Mouse (Mus musculus) embryonic facial prominence, embryonic 15.5 days (tissue): ENCODE data around the gene Adgrg1. TPM values are rescaled to one million over a fixed set of nuclear protein-coding genes. Genes with fewer than 3 reads are reported as not detected.

Experiments
- ATAC-seq: fragments of 200-750 bp; cut with Nextera tagmentation; 2 replicates; pipeline ENCODE4 v1.8.0; 2017; ENCODE audit warnings: low read depth, moderate TSS enrichment; ENCODE audit not compliant: insufficient number of reproducible peaks, low FRiP score, low TSS enrichment
- H3K27ac ChIP-seq: fragments of 300-500 bp; sonication (generic); replicated peaks from 2 replicates; pipeline ENCODE4 v1.5.1; 2015; ENCODE audit warnings: mild to moderate bottlenecking, inconsistent platforms
- H3K27me3 ChIP-seq: fragments of 300-500 bp; sonication (generic); 2 replicates; pipeline ENCODE4 v1.6.1; 2015; ENCODE audit warnings: inconsistent platforms
- H3K36me3 ChIP-seq: fragments of 300-500 bp; sonication (generic); 2 replicates; pipeline ENCODE4 v1.6.1; 2015; ENCODE audit warnings: mild to moderate bottlenecking, inconsistent platforms
- H3K4me1 ChIP-seq: fragments of 300-500 bp; sonication (generic); 2 replicates; pipeline ENCODE4 v1.6.1; 2015; ENCODE audit warnings: inconsistent platforms
- H3K4me2 ChIP-seq: fragments of 300-500 bp; sonication (generic); replicated peaks from 2 replicates; pipeline ENCODE4 v1.6.1; 2015; ENCODE audit warnings: mild to moderate bottlenecking, inconsistent platforms
- H3K4me3 ChIP-seq: fragments of 300-500 bp; sonication (generic); replicated peaks from 2 replicates; pipeline ENCODE4 v1.5.1; 2015; ENCODE audit warnings: mild to moderate bottlenecking, inconsistent platforms
- H3K9ac ChIP-seq: fragments of 300-500 bp; sonication (generic); 2 replicates; pipeline ENCODE4 v1.6.1; 2015; ENCODE audit warnings: inconsistent platforms
- H3K9me3 ChIP-seq: fragments of 300-500 bp; sonication (generic); replicated peaks from 2 replicates; pipeline ENCODE4 v1.6.1; 2016; ENCODE audit warnings: inconsistent platforms
- WGBS: fragments of 180-500 bp; shearing (Covaris S2); methylation state at CpG from one replicate; pipeline ENCODE4 v1.1.7; 2015; 5-methylcytosine and 5-hydroxymethylcytosine counted together
- polyA plus RNA-seq: library from polyadenylated mRNA; unstranded; fragments of >200 nt; fragmentation: Nextera tagmentation; extraction: Ambion mirVana; gene quantifications from 2 replicates; pipeline ENCODE4 v1.2.1, GENCODE M21; 2015

Adgrg1 gene
- polyA plus RNA-seq, 1 experiment from 2014 or later: 31.9 TPM

GRCm38 (mm10) chr8:94988619-94989018 is 14.1 kb downstream of the Adgrg1 start:
- Histone ChIP-seq H3K4me3 (no peak overlapping the region), H3K9ac (no peak overlapping the region), H3K36me3 (no peaks in the 10 kb centered on the region), H3K4me1 (peaks cover 57% of the 10 kb centered on the region), H3K4me2 (no peak overlapping the region), H3K27me3 (no peaks in the 10 kb centered on the region), H3K9me3 (no peaks in the 10 kb centered on the region), H3K27ac (no peak overlapping the region)
- 78% methylated on average over 6 of the region's 6 CpGs for WGBS
- ATAC-seq: no peak

GRCm38 (mm10) chr8:94989711-94990110 is 15.2 kb downstream of the Adgrg1 start:
- no peak overlapping the region for H3K27ac ChIP-seq
- peaks cover 58% of the 10 kb centered on the region for H3K4me1 ChIP-seq
- H3K36me3 ChIP-seq: no peaks in the 10 kb centered on the region
- H3K4me3 ChIP-seq: no peak overlapping the region
- WGBS: 78% methylated on average over 4 of the region's 4 CpGs
- H3K4me2 ChIP-seq: no peak overlapping the region
- H3K27me3 ChIP-seq: no peaks in the 10 kb centered on the region
- H3K9me3 ChIP-seq: no peaks in the 10 kb centered on the region
- no peak for ATAC-seq
- H3K9ac ChIP-seq: no peak overlapping the region

GRCm38 (mm10) chr8:94990598-94991453 is 16.3 kb downstream of the Adgrg1 start:
- 44% methylated on average over 11 of the region's 11 CpGs for WGBS
- Histone ChIP-seq H3K4me1 (peaks cover 64% of the 10 kb centered on the region), H3K36me3 (no peaks in the 10 kb centered on the region), H3K4me3 (no peak overlapping the region), H3K4me2 (0 out of 2 replicates have a peak overlapping the region, but pooled peaks have one; percentile 8), H3K9ac (no peak overlapping the region), H3K27me3 (no peaks in the 10 kb centered on the region), H3K9me3 (no peaks in the 10 kb centered on the region), H3K27ac (peak overlapping the region; percentile 65)
- ATAC-seq: no peak

GRCm38 (mm10) chr8:94991454-94991994 is 17.0 kb downstream of the Adgrg1 start:
- Histone ChIP-seq H3K9me3 (no peaks in the 10 kb centered on the region), H3K4me1 (peaks cover 64% of the 10 kb centered on the region), H3K27ac (peak overlapping the region; percentile 35; the same call in 1 of the 2 replicates), H3K4me3 (no peak overlapping the region), H3K9ac (no peak overlapping the region), H3K36me3 (no peaks in the 10 kb centered on the region), H3K27me3 (no peaks in the 10 kb centered on the region), H3K4me2 (0 out of 2 replicates have a peak overlapping the region, but pooled peaks have one; percentile 8)
- WGBS: 70% methylated on average over 9 of the region's 9 CpGs
- ATAC-seq: no peak

GRCm38 (mm10) chr8:94992010-94992409 is 17.5 kb downstream of the Adgrg1 start:
- Histone ChIP-seq H3K27me3 (no peaks in the 10 kb centered on the region), H3K4me3 (no peak overlapping the region), H3K4me2 (no peak overlapping the region), H3K27ac (peak overlapping the region; percentile 73), H3K4me1 (peaks cover 60% of the 10 kb centered on the region), H3K36me3 (no peaks in the 10 kb centered on the region), H3K9me3 (no peaks in the 10 kb centered on the region), H3K9ac (0 out of 2 replicates have a peak overlapping the region, but pooled peaks have one; percentile 4)
- no peak for ATAC-seq
- 75% methylated on average over 4 of the region's 4 CpGs for WGBS

GRCm38 (mm10) chr8:94992534-94992933 is 18.0 kb downstream of the Adgrg1 start:
- 40% methylated on average over 5 of the region's 5 CpGs for WGBS
- peak overlapping the region; percentile 73 for H3K27ac ChIP-seq
- ATAC-seq: no peak

GRCm38 (mm10) chr8:94992996-94993724 is 18.6 kb downstream of the Adgrg1 start:
- H3K4me2 ChIP-seq: no peak overlapping the region
- WGBS: 54% methylated on average over 9 of the region's 9 CpGs
- peak overlapping the region; percentile 73 for H3K27ac ChIP-seq
- H3K9me3 ChIP-seq: no peaks in the 10 kb centered on the region
- no peaks in the 10 kb centered on the region for H3K36me3 ChIP-seq
- H3K27me3 ChIP-seq: no peaks in the 10 kb centered on the region
- 0 out of 2 replicates have a peak overlapping the region, but pooled peaks have one; percentile 4 for H3K9ac ChIP-seq
- no peak for ATAC-seq
- peaks cover 64% of the 10 kb centered on the region for H3K4me1 ChIP-seq
- no peak overlapping the region for H3K4me3 ChIP-seq

More at GRCm38 (mm10) chr8:94992534-94992933, 18.0 kb downstream of the Adgrg1 start:
- Histone ChIP-seq H3K27me3 (no peaks in the 10 kb centered on the region), H3K36me3 (no peaks in the 10 kb centered on the region), H3K4me2 (no peak overlapping the region), H3K9ac (0 out of 2 replicates have a peak overlapping the region, but pooled peaks have one; percentile 4), H3K9me3 (no peaks in the 10 kb centered on the region), H3K4me3 (no peak overlapping the region), H3K4me1 (peaks cover 64% of the 10 kb centered on the region)

GRCm38 (mm10) chr8:94994006-94994405 is 19.5 kb downstream of the Adgrg1 start:
- Histone ChIP-seq H3K27me3 (no peaks in the 10 kb centered on the region), H3K4me3 (no peak overlapping the region), H3K27ac (0 out of 2 replicates have a peak overlapping the region, but pooled peaks have one; percentile 7), H3K36me3 (no peaks in the 10 kb centered on the region), H3K9me3 (no peaks in the 10 kb centered on the region), H3K9ac (no peak overlapping the region), H3K4me2 (0 out of 2 replicates have a peak overlapping the region, but pooled peaks have one; percentile 8), H3K4me1 (peaks cover 64% of the 10 kb centered on the region)
- 2% methylated on average over 14 of the region's 14 CpGs for WGBS
- ATAC-seq: no peak

GRCm38 (mm10) chr8:94994510-94994909 is 20.0 kb downstream of the Adgrg1 start:
- peaks cover 64% of the 10 kb centered on the region for H3K4me1 ChIP-seq

GRCm38 (mm10) chr8:94995336-94995893 is 20.9 kb downstream of the Adgrg1 start:
- Histone ChIP-seq H3K36me3 (no peaks in the 10 kb centered on the region), H3K4me3 (no peak overlapping the region), H3K4me2 (no peak overlapping the region), H3K27me3 (no peaks in the 10 kb centered on the region), H3K9me3 (no peaks in the 10 kb centered on the region), H3K9ac (no peak overlapping the region), H3K4me1 (peaks cover 61% of the 10 kb centered on the region), H3K27ac (no peak overlapping the region)
- 74% methylated on average over 5 of the region's 5 CpGs for WGBS
- no peak for ATAC-seq

More at GRCm38 (mm10) chr8:94994510-94994909, 20.0 kb downstream of the Adgrg1 start:
- Histone ChIP-seq H3K9ac (no peak overlapping the region), H3K27ac (no peak overlapping the region), H3K9me3 (no peaks in the 10 kb centered on the region), H3K27me3 (no peaks in the 10 kb centered on the region), H3K36me3 (no peaks in the 10 kb centered on the region), H3K4me2 (no peak overlapping the region), H3K4me3 (no peak overlapping the region)
- no peak for ATAC-seq
- 15% methylated on average over 1 of the region's 1 CpGs for WGBS

GRCm38 (mm10) chr8:94996037-94996436 is 21.5 kb downstream of the Adgrg1 start:
- Histone ChIP-seq H3K9ac (no peak overlapping the region), H3K4me3 (no peak overlapping the region), H3K4me2 (no peak overlapping the region), H3K36me3 (no peaks in the 10 kb centered on the region), H3K4me1 (peaks cover 61% of the 10 kb centered on the region), H3K27me3 (no peaks in the 10 kb centered on the region), H3K27ac (no peak overlapping the region), H3K9me3 (no peaks in the 10 kb centered on the region)
- WGBS: 70% methylated on average over 12 of the region's 12 CpGs
- ATAC-seq: no peak
